Mouse (Mus musculus): ENCODE results near the gene Magi1.

- TF ChIP-seq POLR2A (IDR thresholded peaks at IDR 0.05; ENCODE audit: control insufficient read depth, extremely low read depth, insufficient read depth, low read length, poor library complexity) (no peak), CTCF (IDR thresholded peaks at IDR 0.05; ENCODE audit: borderline replicate concordance, control insufficient read depth, extremely low read depth, insufficient read depth, low read length, poor library complexity) (no peak)
These were observed 315.0 kb downstream of the Magi1 start for GRCm38 (mm10) chr6:93968721-93969120.

Measured in thymus, adult 2 months (tissue).